Mouse (Mus musculus) hindbrain, embryonic 13.5 days (tissue): Measurements from ENCODE around the gene Mapk8. TPM values are rescaled to one million over a fixed set of nuclear protein-coding genes. Genes with fewer than 3 reads are reported as not detected.

Experiments used
- ATAC-seq: fragments of 200-750 bp; cut with Nextera tagmentation; 2 replicates; pipeline ENCODE4 v1.8.0; 2017; ENCODE audit warnings: moderate TSS enrichment; ENCODE audit not compliant: low FRiP score
- H3K27ac ChIP-seq: fragments of 300-500 bp; sonication (generic); 2 replicates; pipeline ENCODE4 v1.5.1; 2015; ENCODE audit warnings: inconsistent platforms, mild to moderate bottlenecking, moderate library complexity
- H3K27me3 ChIP-seq: fragments of 300-500 bp; sonication (generic); 2 replicates; pipeline ENCODE4 v1.6.1; 2015; ENCODE audit warnings: mild to moderate bottlenecking, inconsistent platforms
- H3K36me3 ChIP-seq: fragments of 300-500 bp; sonication (generic); 2 replicates; pipeline ENCODE4 v1.6.1; 2015; ENCODE audit warnings: mild to moderate bottlenecking, inconsistent platforms
- H3K4me1 ChIP-seq: fragments of 300-500 bp; sonication (generic); replicated peaks from 2 replicates; pipeline ENCODE4 v1.6.1; 2015; ENCODE audit warnings: inconsistent platforms
- H3K4me2 ChIP-seq: fragments of 300-500 bp; sonication (generic); 2 replicates; pipeline ENCODE4 v1.6.1; 2015; ENCODE audit warnings: inconsistent platforms, mild to moderate bottlenecking, moderate library complexity
- H3K4me3 ChIP-seq: fragments of 300-500 bp; sonication (generic); 2 replicates; pipeline ENCODE4 v1.5.1; 2015; ENCODE audit warnings: mild to moderate bottlenecking, inconsistent platforms
- H3K9ac ChIP-seq: fragments of 300-500 bp; sonication (generic); 2 replicates; pipeline ENCODE4 v1.6.1; 2015; ENCODE audit warnings: mild to moderate bottlenecking, inconsistent platforms
- H3K9me3 ChIP-seq: fragments of 300-500 bp; sonication (generic); 2 replicates; pipeline ENCODE4 v1.6.1; 2016; ENCODE audit warnings: inconsistent platforms
- WGBS: fragments of 180-500 bp; shearing (Covaris S2); methylation state at CpG from one replicate; pipeline ENCODE4 v1.1.7; 2015; 5-methylcytosine and 5-hydroxymethylcytosine counted together
- polyA plus RNA-seq: library from polyadenylated mRNA; unstranded; fragments of >200 nt; fragmentation: Nextera tagmentation; extraction: Ambion mirVana; gene quantifications from 2 replicates; pipeline ENCODE4 v1.2.1, GENCODE M21; 2015

The Mapk8 gene
- polyA plus RNA-seq, 1 experiment from 2014 or later = 45.0 TPM

DNA sequence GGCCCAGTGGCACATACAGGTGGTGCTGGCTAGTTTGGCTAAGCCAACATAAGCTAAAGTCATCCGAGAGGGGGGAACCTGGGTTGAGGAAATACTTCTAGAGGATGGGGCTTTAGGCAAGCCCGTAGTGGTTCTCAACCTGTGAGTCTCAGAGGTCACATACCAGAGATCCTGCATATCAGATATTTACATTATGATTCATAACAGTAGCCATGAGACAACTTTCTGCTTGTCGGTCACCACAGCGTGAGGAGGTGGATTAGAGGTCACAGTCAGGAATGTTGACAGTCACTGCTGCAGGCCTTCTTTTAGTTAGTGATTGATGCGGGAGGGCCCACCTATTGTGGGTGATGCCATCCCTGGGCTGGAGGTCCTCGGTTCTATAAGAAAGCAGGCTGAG lies 111.2 kb downstream of the Mapk8 start:
- Histone ChIP-seq H3K36me3 (no peaks in the 10 kb centered on the region), H3K4me2 (no peak overlapping the region), H3K4me3 (no peak overlapping the region), H3K9ac (no peak overlapping the region), H3K9me3 (no peaks in the 10 kb centered on the region), H3K27me3 (0 out of 2 replicates have a peak, but pooled peaks cover 3% of the 10 kb centered on the region), H3K27ac (no peak overlapping the region), H3K4me1 (peaks cover 5% of the 10 kb centered on the region)
- no peak for ATAC-seq
- 67% methylated on average over 6 of the region's 6 CpGs for WGBS

DNA sequence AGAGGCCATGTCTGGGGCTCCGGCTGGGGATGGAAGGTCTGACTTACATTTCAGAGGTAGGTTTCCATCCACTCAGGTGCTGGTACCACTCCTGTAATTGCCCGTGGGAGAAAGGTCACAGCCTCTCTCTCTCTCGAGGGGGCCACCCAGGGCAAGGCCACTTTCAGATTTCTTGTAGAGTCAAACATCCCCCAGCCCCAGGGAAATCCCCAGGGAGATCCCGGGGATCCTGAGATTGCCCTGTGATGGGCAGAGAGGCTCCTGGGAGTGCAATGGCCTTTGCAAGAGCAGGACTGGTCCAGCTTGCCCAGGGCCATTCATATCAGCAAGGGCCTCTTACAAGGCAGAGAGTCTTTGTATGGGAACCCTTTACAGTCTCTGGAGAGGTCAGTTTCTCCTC lies 112.6 kb downstream of the Mapk8 start:
- Histone ChIP-seq H3K9ac (no peak overlapping the region), H3K27me3 (0 out of 2 replicates have a peak, but pooled peaks cover 3% of the 10 kb centered on the region), H3K4me2 (no peak overlapping the region), H3K27ac (no peak overlapping the region), H3K36me3 (no peaks in the 10 kb centered on the region), H3K9me3 (no peaks in the 10 kb centered on the region), H3K4me3 (no peak overlapping the region), H3K4me1 (peaks cover 5% of the 10 kb centered on the region)
- no peak for ATAC-seq
- 85% methylated on average over 4 of the region's 4 CpGs for WGBS

DNA sequence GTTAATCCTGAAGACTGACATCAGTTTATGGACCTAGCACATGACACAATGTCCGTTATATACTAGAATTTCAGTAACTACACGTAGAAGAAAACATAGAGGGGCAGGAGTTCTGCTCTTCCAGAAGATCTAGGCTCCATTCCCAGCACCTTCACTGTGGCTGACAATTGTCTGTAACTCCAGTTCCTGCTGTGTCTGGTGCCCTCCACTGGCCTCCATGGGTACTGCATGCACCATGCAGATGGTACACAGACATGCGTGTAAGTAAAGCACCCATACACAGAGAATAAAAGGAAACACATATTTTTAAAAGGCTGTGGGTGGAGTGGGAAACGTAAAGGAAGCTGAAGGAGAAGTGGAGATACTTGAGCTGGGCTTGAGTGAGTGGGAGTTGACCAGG lies 113.1 kb downstream of the Mapk8 start:
- Histone ChIP-seq H3K4me3 (no peak overlapping the region), H3K4me1 (peaks cover 5% of the 10 kb centered on the region), H3K27me3 (0 out of 2 replicates have a peak, but pooled peaks cover 3% of the 10 kb centered on the region), H3K9me3 (no peaks in the 10 kb centered on the region), H3K9ac (no peak overlapping the region), H3K27ac (no peak overlapping the region), H3K4me2 (no peak overlapping the region), H3K36me3 (no peaks in the 10 kb centered on the region)
- WGBS = 84% methylated on average over 4 of the region's 4 CpGs
- no peak for ATAC-seq

DNA sequence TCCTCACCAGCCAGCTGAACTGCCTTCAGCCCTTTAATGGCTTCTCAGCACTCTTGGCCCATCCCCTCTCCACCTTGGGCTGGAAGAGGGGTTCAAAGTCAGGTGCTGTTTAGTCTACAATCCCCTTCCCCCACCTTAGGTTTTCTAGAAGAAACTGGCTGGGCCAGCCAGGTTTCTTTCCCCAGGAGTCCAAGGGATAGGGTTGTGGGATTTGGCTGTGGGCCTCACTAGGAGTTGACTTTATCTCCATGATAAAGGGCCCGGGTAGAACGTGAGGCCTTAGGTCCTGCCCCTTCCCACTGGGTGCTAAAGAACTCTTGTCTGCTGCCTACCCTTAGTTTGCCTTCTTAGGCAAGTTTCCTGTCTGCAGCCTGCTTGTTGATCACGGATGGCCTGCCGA lies 115.3 kb downstream of the Mapk8 start:
- no peaks in the 10 kb centered on the region for H3K9me3 ChIP-seq
- no peak overlapping the region for H3K27ac ChIP-seq
- H3K4me1 ChIP-seq = peaks cover 12% of the 10 kb centered on the region
- no peak for ATAC-seq
- no peaks in the 10 kb centered on the region for H3K36me3 ChIP-seq
- H3K4me2 ChIP-seq = no peak overlapping the region
- no peak overlapping the region for H3K9ac ChIP-seq
- no peaks in the 10 kb centered on the region for H3K27me3 ChIP-seq
- no peak overlapping the region for H3K4me3 ChIP-seq
- WGBS = 36% methylated on average over 4 of the region's 4 CpGs

DNA sequence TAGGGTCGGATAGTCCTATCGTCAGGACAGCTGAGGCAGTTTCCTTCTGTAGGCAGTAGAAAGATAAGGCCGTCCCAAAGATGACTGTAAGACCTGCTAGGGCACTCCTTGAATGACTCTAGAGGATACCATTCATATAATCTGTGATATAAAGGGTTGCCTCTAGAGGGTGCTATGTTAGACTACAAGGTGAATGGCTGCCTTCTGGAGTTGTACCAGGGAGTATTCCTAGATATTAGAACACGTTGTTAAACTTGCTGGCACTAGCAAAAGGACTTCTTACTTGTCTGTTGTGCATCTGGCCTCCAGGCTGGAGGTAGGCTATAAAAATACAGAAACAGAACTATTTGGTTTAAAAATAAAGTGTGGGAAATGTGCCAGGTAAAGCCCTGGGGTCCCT lies 116.0 kb downstream of the Mapk8 start:
- peaks cover 12% of the 10 kb centered on the region for H3K4me1 ChIP-seq
- 66% methylated on average over 4 of the region's 4 CpGs for WGBS
- no peaks in the 10 kb centered on the region for H3K9me3 ChIP-seq
- no peak overlapping the region for H3K4me2 ChIP-seq
- ATAC-seq = no peak
- no peak overlapping the region for H3K27ac ChIP-seq
- H3K9ac ChIP-seq = no peak overlapping the region
- 0 out of 2 replicates have a peak, but pooled peaks cover 3% of the 10 kb centered on the region for H3K27me3 ChIP-seq
- no peaks in the 10 kb centered on the region for H3K36me3 ChIP-seq
- H3K4me3 ChIP-seq = no peak overlapping the region

DNA sequence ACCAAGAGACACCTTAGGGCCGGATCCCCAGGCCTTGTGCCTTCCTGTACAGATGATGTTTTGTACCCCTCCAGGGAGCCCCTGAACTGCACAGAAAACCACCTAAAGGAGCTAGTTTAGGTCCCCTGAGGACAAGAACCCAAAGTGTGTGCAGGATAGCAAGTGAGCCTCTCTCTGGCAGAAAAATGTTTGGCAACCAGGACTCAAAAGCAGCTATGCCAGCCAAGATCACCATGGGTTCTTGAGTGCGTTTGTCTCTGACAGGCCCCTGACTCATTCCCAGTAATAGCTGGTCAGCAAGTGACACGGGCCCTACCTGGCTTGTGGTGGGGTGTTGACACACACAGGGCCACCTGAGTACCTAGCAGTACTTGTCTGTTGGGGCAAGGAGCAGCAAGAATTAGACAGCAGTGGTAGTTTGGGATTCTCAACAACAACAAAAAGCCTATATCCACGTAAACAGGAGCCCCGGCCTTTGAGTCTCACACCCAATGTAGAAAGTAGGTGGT lies 117.6 kb downstream of the Mapk8 start:
- Histone ChIP-seq H3K9ac (no peak overlapping the region), H3K4me3 (no peak overlapping the region), H3K4me1 (peaks cover 7% of the 10 kb centered on the region; the same call in 1 of the 2 replicates), H3K27ac (no peak overlapping the region), H3K27me3 (0 out of 2 replicates have a peak, but pooled peaks cover 3% of the 10 kb centered on the region), H3K36me3 (no peaks in the 10 kb centered on the region), H3K4me2 (no peak overlapping the region), H3K9me3 (no peaks in the 10 kb centered on the region)
- ATAC-seq = no peak
- 91% methylated on average over 5 of the region's 5 CpGs for WGBS

DNA sequence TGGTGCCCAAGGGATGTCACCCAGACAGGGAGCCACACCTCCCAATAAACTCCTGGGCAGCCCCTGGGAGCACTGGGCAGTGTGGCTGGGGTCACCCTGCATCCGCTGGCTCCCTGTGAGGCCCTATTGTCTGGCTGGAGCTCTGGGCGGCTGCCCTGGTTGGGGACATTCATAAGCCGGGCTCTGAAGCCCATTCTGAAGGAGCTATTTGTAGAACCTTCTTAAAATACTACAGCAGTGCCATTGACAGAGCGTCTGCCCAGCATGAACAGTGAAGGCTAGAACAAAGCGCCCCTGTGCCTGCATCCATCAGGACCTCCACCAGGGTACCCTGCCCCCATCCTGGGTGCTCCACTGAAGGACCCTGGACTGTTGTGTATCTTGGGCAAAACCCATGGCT lies 118.6 kb downstream of the Mapk8 start:
- no peak overlapping the region for H3K9ac ChIP-seq
- 40% methylated on average over 5 of the region's 5 CpGs for WGBS
- ATAC-seq = no peak
- peaks cover 7% of the 10 kb centered on the region; the same call in 1 of the 2 replicates for H3K4me1 ChIP-seq
- no peak overlapping the region for H3K27ac ChIP-seq
- no peaks in the 10 kb centered on the region for H3K9me3 ChIP-seq
- H3K27me3 ChIP-seq = peaks cover 4% of the 10 kb centered on the region; the same call in 1 of the 2 replicates
- no peak overlapping the region for H3K4me3 ChIP-seq
- H3K4me2 ChIP-seq = no peak overlapping the region
- no peaks in the 10 kb centered on the region for H3K36me3 ChIP-seq

Other genes with a start within 250 kb of the Mapk8 start
- 1.9 and 2.8 TPM in 2 replicates for gene Arhgap22, start 233.1 kb downstream of the Mapk8 start, polyA plus RNA-seq
- not detected in 2 replicates for gene Frmpd2, start 24.5 kb upstream of the Mapk8 start, polyA plus RNA-seq
- gene Ptpn20, start 142.0 kb upstream of the Mapk8 start, polyA plus RNA-seq = 0.17 TPM in 1 of 2 replicates, not detected in the other